Mouse (Mus musculus): ENCODE results near the gene Fam47c.

Fam47c gene

DNA sequence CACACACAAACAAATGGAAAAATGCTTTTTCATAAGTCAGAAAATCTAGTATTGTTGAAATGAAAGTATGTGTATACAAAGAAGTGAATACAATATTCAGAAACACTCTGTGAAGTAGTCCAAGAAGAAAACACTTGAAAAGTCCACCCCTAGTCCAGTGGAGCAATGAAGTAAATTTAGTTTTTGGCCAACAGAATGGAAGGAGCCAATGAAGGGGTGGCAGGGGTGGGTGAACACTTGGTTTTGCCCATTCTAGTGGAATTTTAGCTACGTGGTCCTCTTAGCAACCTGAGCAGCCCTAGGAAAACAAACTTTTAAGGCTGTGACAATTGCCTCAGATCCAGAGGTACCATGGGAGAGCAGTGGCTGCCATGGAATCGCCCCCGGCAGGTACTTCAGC is at the start of gene Fam47c:
Gene Fam47c (plus strand): TSS at position 301 of the 400 bp plus-strand sequence.
- DNase-seq, result no peak

DNA sequence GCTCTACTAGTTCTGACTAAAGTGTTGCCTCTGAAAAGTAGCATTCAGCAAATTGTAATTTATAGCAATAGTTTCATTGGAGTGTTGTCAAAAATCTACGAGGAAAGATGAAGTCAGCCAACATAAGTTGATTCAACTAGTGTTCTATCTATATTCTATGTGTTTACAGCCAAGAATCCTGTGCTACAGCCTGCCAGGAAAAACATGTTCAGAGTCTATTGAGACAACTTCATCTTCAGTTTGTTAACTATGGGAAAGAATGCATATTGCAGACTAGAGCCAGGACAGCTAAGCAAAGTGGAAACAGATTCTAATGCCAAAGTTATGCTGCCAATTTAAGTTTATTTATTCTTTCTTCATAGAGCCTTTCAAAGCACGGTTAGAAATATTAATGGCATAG is 31.8 kb downstream of the Fam47c start:
- DNase-seq, result no peak

DNA sequence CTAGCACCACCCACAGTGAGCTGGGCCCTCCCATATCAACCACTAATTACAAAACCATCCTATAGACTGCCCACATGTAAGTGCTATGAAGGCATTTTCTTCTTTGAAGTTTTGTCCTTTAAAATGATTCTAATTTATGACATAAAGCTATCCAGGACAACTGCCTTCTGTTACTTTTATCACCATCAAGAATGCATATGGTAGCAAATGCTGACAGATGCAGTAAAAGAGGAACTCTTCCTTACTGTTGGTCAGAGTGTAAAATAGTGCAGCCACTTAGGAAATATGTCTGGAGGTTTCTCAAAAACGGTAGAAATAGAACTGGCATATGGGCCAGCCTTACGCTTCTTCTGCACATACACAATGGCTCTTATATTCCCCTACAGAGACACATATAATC is 39.5 kb downstream of the Fam47c start:
- DNase-seq, result no peak

Measured in kidney, postnatal 36 days (tissue).